In the genomic region with DNA sequence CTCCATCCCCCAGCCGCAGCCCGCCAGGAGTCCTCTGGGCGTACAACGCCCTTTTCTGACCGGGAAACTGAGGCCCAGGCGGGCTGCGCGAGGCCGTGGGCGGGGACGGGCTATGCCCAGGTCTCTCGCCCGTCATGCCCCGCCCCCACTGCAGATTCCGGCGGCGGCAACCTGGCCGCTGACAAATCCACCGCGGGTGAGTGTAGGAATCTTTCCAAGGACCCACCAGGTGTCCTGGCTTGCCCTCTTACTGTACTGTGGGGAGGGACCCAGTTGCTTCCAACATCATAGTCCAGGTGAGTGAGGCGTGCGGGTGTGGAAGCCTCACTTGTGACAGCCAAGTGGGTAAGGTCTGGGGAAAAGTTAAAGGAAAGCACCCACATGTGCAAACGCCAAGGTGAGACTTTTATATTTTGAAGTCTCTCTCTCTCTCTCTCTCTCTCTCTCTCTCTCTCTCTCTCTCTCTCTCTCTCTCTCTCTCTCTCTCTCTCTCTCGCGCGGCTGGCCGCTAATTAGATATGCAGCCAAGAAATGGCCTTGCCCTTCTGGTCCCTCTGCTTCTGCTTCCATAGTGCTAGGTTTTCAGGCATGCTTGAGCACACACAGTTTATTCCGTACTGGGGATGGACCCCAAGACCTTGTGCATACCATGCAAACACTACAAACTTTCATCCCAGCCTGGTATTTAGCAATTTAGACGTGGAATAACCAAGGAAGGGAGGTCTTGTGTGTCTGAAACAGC, we compare ENCODE assay signal across 7 mouse cellular contexts. TPM values are rescaled to one million over a fixed set of nuclear protein-coding genes. Genes with fewer than 3 reads are reported as not detected.
DNase-seq lines count a peak whose midpoint lies in the region.

No protein-coding gene starts in this region.

- intact Hi-C loops in left cerebral cortex, postnatal 14 days (cut with DNase I): no loop called here

- peak overlapping the region; percentile 28 for H3K27ac ChIP-seq in brown adipose tissue, adult 24 weeks (replicated peaks; ENCODE audit: low read depth, low read length)
- H3K27ac ChIP-seq in forebrain, embryonic 10.5 days: peak overlapping the region; percentile 89
- H3K27ac ChIP-seq in hindbrain, embryonic 10.5 days: peak overlapping the region; percentile 95

- H3K4me1 ChIP-seq in brown adipose tissue, adult 24 weeks (ENCODE audit: control insufficient read depth, insufficient read depth, insufficient read length, low read length): 0 out of 2 replicates have a peak, but pooled peaks cover 9% of the 10 kb centered on the region
- peaks cover 28% of the 10 kb centered on the region for H3K4me1 ChIP-seq in forebrain, embryonic 10.5 days
- H3K4me1 ChIP-seq in hindbrain, embryonic 10.5 days (replicated peaks): peaks cover 27% of the 10 kb centered on the region
- H3K4me1 ChIP-seq in megakaryocyte, embryonic 14.5 days: peaks cover 76% of the 10 kb centered on the region

- peak overlapping the region; percentile 72 for H3K4me3 ChIP-seq in brown adipose tissue, adult 24 weeks (ENCODE audit: insufficient read depth, low read depth, low read length)
- peak overlapping the region; percentile 78 for H3K4me3 ChIP-seq in forebrain, embryonic 10.5 days
- H3K4me3 ChIP-seq in hindbrain, embryonic 10.5 days: peak overlapping the region; percentile 90
- peak overlapping the region; percentile 93 for H3K4me3 ChIP-seq in megakaryocyte, embryonic 14.5 days (replicated peaks)

- no peaks in the 10 kb centered on the region for H3K27me3 ChIP-seq in forebrain, embryonic 10.5 days (ENCODE audit: poor library complexity, severe bottlenecking)
- no peaks in the 10 kb centered on the region for H3K27me3 ChIP-seq in hindbrain, embryonic 10.5 days (ENCODE audit: insufficient read depth, poor library complexity, severe bottlenecking)
- no peaks in the 10 kb centered on the region for H3K27me3 ChIP-seq in megakaryocyte, embryonic 14.5 days (replicated peaks)

- peak; percentile 72 for DNase-seq in Muller cell, postnatal 12 days (ENCODE audit: inconsistent ontology term)
- DNase-seq in forebrain, embryonic 10.5 days (ENCODE audit: extremely low spot score, low spot score): no peak
- DNase-seq in hindbrain, embryonic 10.5 days (ENCODE audit: low spot score): peak; percentile 14
- DNase-seq in left cerebral cortex, postnatal 14 days (ENCODE audit: low spot score in 2 of 2): peak; percentile 30 to 50
- peak; percentile 73 to 84 for DNase-seq in spleen, postnatal 10 days (ENCODE audit: low spot score in 2 of 2)

- H3K36me3 ChIP-seq in forebrain, embryonic 10.5 days (replicated peaks): peaks cover 29% of the 10 kb centered on the region
- H3K36me3 ChIP-seq in hindbrain, embryonic 10.5 days: peaks cover 28% of the 10 kb centered on the region
- H3K36me3 ChIP-seq in megakaryocyte, embryonic 14.5 days (replicated peaks; ENCODE audit: low read length): peaks cover 31% of the 10 kb centered on the region

- WGBS in forebrain, embryonic 10.5 days: under 1% methylated on average over 29 of the region's 29 CpGs
- under 1% methylated on average over 29 of the region's 29 CpGs for WGBS in hindbrain, embryonic 10.5 days

- H3K9me3 ChIP-seq in forebrain, embryonic 10.5 days: no peaks in the 10 kb centered on the region
- peaks cover 3% of the 10 kb centered on the region; the same call in 1 of the 2 replicates for H3K9me3 ChIP-seq in hindbrain, embryonic 10.5 days
- no peaks in the 10 kb centered on the region for H3K9me3 ChIP-seq in megakaryocyte, embryonic 14.5 days

RNA-seq across cellular contexts. Expression of a gene that starts 0.6 kb away (rescaled TPM):
- polyA plus RNA-seq in brown adipose tissue, adult 24 weeks (2012; ENCODE audit: insufficient read depth, insufficient read length, missing spikeins): 1.4 and 2.7 TPM in 2 replicates
- polyA plus RNA-seq in forebrain, embryonic 10.5 days (2016; fragmentation: Nextera tagmentation; extraction: Ambion mirVana): 10.5 and 11.1 TPM in 2 replicates
- 11.8 and 12.7 TPM in 2 replicates for polyA plus RNA-seq in hindbrain, embryonic 10.5 days (2016; fragmentation: Nextera tagmentation; extraction: Ambion mirVana)
- 10 to 100 TPM; 13.4 to 13.6 TPM for total RNA-seq in left cerebral cortex, postnatal 14 days (2021)
- 1.9 and 2.1 TPM in 2 replicates for polyA plus RNA-seq in megakaryocyte, embryonic 14.5 days (2012; ENCODE audit: insufficient read depth, low replicate concordance)

RNA-seq across cellular contexts. Expression of a gene that starts 11.4 kb away (rescaled TPM):
- polyA plus RNA-seq in brown adipose tissue, adult 24 weeks (2012; ENCODE audit: insufficient read depth, insufficient read length, missing spikeins): 0.55 and 1.2 TPM in 2 replicates
- polyA plus RNA-seq in forebrain, embryonic 10.5 days (2016; fragmentation: Nextera tagmentation; extraction: Ambion mirVana): 16.5 and 17.7 TPM in 2 replicates
- polyA plus RNA-seq in hindbrain, embryonic 10.5 days (2016; fragmentation: Nextera tagmentation; extraction: Ambion mirVana): 16.6 and 17.0 TPM in 2 replicates
- 1 to 10 TPM; 7.1 to 8.5 TPM for total RNA-seq in left cerebral cortex, postnatal 14 days (2021)
- polyA plus RNA-seq in megakaryocyte, embryonic 14.5 days (2012; ENCODE audit: insufficient read depth, low replicate concordance): 1.7 and 3.2 TPM in 2 replicates

RNA-seq across cellular contexts. Expression of a gene that starts 31.7 kb away (rescaled TPM):
- polyA plus RNA-seq in brown adipose tissue, adult 24 weeks (2012; ENCODE audit: insufficient read depth, insufficient read length, missing spikeins): not detected in 2 replicates
- polyA plus RNA-seq in forebrain, embryonic 10.5 days (2016; fragmentation: Nextera tagmentation; extraction: Ambion mirVana): not detected in 2 replicates
- 0.11 and 0.26 TPM in 2 replicates for polyA plus RNA-seq in hindbrain, embryonic 10.5 days (2016; fragmentation: Nextera tagmentation; extraction: Ambion mirVana)
- total RNA-seq in left cerebral cortex, postnatal 14 days (2021): not detected
- polyA plus RNA-seq in megakaryocyte, embryonic 14.5 days (2012; ENCODE audit: insufficient read depth, low replicate concordance): not detected in 2 replicates

RNA-seq across cellular contexts. Expression of a gene that starts 32.6 kb away (rescaled TPM):
- 39.4 and 56.3 TPM in 2 replicates for polyA plus RNA-seq in brown adipose tissue, adult 24 weeks (2012; ENCODE audit: insufficient read depth, insufficient read length, missing spikeins)
- 415 and 417 TPM in 2 replicates for polyA plus RNA-seq in forebrain, embryonic 10.5 days (2016; fragmentation: Nextera tagmentation; extraction: Ambion mirVana)
- polyA plus RNA-seq in hindbrain, embryonic 10.5 days (2016; fragmentation: Nextera tagmentation; extraction: Ambion mirVana): 373 and 399 TPM in 2 replicates
- total RNA-seq in left cerebral cortex, postnatal 14 days (2021): 100 to 1,000 TPM; 218 to 223 TPM
- 55.5 and 236 TPM in 2 replicates for polyA plus RNA-seq in megakaryocyte, embryonic 14.5 days (2012; ENCODE audit: insufficient read depth, low replicate concordance)

RNA-seq across cellular contexts. Expression of a gene that starts 39.1 kb away (rescaled TPM):
- polyA plus RNA-seq in brown adipose tissue, adult 24 weeks (2012; ENCODE audit: insufficient read depth, insufficient read length, missing spikeins): not detected in 2 replicates
- 0.55 and 1.0 TPM in 2 replicates for polyA plus RNA-seq in forebrain, embryonic 10.5 days (2016; fragmentation: Nextera tagmentation; extraction: Ambion mirVana)
- polyA plus RNA-seq in hindbrain, embryonic 10.5 days (2016; fragmentation: Nextera tagmentation; extraction: Ambion mirVana): 0.62 and 0.77 TPM in 2 replicates
- 1 to 10 TPM; 1.1 to 1.4 TPM for total RNA-seq in left cerebral cortex, postnatal 14 days (2021)
- polyA plus RNA-seq in megakaryocyte, embryonic 14.5 days (2012; ENCODE audit: insufficient read depth, low replicate concordance): 1.5 and 2.4 TPM in 2 replicates

Comparison
In these comparisons a context has a peak if more than half of its experiments do, and no peak if none do; other contexts are left out.
1. H3K27ac ChIP-seq: peak in every context shown above with its lines; median percentile 95 in hindbrain, embryonic 10.5 days; 89 in forebrain, embryonic 10.5 days; 28 in brown adipose tissue, adult 24 weeks.